Mouse (Mus musculus): ENCODE data around the gene C1qtnf9.

C1qtnf9 gene

GRCm38 (mm10) chr14:60783196-60783595, 15.3 kb downstream of the C1qtnf9 start:
- in situ Hi-C loops (cut with MboI; ENCODE audit: low sequenced_read_pairs), result no loop called here

DNA sequence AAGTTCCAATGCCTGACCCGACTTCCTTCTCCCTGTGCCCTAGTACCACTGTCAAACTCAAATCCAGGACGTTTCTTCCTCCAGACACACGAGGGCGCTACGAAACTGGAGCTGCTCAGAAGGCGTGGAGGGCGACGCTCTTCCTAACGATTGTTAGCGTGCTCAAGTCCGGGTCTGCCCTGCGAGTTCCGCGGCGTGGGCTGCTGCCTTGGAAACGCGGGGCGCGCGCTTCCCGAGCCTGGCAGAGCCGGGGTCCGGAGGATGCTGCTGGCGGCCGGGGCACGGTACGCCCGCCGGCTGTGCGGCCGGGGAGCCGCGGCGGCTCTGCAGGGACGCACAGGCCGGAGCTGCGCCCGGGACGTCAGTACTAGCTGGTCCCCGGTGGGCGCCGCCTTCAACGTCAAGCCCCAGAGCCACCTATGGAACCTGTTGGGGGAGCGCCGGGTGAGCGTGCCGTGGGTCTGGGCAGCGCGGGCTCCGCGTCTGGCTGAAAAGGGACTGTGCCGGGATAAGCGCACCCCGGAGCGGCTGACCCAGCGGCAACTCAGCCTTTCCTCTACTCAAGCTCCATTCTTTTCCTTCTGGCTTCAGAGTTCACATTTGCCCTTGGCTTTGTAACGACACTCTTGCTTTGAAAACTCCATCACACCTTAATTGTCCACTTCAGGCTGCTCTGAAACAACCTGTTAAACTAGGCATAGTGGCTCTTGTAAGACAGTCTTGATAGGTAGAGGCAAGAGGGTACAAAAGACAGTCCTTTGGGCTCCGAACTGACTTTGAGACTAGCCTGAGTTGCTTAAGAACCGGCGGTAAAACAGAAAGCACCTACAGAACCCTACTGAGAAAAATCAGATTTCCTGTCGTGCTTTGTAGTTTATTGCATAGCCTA, 16.7 kb downstream of the C1qtnf9 start, which contains the start of gene Mipep:
Gene Mipep (plus strand): TSS at position 147 of the 889 bp plus-strand sequence.
- in situ Hi-C loops (cut with MboI; ENCODE audit: low sequenced_read_pairs), result no loop called here

DNA sequence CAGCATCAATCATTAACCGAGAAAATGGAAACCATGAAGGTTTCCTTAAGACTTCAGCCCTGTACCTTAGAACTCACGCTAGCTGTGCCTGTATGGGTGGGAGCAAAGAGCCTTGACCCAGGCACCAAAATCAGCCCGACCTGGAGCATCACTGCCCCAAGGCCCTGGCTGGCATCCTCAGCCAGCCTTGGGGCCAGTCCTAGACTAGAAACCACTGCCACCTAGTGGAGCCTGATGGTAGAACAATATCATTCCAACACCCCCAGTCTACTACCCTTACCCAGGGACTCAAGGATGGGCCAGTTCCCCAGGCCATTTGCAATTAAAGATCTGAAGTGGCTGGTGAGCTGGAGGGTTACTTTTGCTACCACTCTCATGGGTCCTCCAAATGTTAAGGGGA, 22.2 kb downstream of the C1qtnf9 start:
- in situ Hi-C loops (cut with MboI; ENCODE audit: low sequenced_read_pairs), result loop anchor here (10.0 kb wide), 1 partner anchor 295 kb away; no protein-coding TSS in a partner anchor

DNA sequence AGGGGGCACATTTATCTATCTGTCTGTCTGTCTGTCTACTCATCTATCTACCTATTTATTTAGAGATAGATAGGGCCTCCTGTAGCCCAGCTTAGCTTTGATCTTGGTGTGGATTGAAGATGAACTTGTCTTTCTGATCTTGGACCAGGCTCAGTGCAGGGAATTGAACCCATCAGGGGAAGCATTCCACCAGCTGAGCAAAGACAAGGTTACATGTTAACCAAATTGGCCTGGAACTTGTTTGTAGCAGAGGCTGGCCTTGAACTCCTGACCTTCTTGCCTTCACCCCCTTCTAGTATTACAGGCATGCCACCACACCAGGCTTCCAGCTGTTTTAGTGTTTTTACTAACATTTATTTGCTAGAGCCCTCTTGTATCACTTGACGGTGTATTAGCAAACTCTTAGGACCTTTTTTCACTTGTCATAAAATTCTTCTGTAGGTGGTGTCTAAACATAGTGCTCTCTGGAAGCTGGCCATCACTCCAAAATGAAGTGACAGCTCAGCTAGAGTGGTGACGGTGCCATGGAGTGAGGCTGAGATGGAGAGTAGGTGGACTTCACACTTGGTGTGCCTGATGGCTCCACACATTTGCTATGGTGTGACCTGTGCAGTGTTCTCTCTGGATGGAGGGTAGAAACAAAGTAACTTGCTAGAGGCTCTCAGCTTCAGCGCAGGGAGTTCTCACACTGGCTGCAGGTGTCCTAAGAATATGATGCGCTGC, 28.8 kb downstream of the C1qtnf9 start:
- in situ Hi-C loops (cut with MboI; ENCODE audit: low sequenced_read_pairs), result loop anchor here (5.0 to 10.0 kb wide), 3 partner anchors 288 to 496 kb away; no protein-coding TSS in a partner anchor

DNA sequence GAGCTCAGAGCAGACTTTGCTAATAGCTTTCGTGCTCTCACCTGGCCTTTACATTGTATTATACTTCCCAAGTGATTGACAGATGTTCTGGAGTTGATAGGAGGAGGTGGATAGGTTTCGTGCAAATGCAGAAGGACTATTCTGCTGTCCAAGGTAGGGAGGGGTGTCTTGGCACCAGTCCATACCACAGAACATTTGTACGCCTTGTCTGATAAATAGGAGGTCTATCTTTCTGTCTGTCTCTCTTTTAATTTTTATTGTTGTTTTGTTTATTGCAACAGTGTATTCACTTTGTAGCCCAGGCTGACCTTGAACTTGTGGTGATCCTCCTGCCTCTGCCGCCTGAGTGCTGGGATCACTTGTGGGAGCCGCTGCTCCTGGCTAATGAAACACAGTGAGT, 29.7 kb downstream of the C1qtnf9 start:
- in situ Hi-C loops (cut with MboI; ENCODE audit: low sequenced_read_pairs), result loop anchor here (5.0 to 10.0 kb wide), 3 partner anchors 287 to 495 kb away; no protein-coding TSS in a partner anchor

GRCm38 (mm10) chr14:60798721-60799120, 30.8 kb downstream of the C1qtnf9 start:
- in situ Hi-C loops (cut with MboI; ENCODE audit: low sequenced_read_pairs), result loop anchor here (5.0 to 10.0 kb wide), 3 partner anchors 286 to 494 kb away; no protein-coding TSS in a partner anchor

DNA sequence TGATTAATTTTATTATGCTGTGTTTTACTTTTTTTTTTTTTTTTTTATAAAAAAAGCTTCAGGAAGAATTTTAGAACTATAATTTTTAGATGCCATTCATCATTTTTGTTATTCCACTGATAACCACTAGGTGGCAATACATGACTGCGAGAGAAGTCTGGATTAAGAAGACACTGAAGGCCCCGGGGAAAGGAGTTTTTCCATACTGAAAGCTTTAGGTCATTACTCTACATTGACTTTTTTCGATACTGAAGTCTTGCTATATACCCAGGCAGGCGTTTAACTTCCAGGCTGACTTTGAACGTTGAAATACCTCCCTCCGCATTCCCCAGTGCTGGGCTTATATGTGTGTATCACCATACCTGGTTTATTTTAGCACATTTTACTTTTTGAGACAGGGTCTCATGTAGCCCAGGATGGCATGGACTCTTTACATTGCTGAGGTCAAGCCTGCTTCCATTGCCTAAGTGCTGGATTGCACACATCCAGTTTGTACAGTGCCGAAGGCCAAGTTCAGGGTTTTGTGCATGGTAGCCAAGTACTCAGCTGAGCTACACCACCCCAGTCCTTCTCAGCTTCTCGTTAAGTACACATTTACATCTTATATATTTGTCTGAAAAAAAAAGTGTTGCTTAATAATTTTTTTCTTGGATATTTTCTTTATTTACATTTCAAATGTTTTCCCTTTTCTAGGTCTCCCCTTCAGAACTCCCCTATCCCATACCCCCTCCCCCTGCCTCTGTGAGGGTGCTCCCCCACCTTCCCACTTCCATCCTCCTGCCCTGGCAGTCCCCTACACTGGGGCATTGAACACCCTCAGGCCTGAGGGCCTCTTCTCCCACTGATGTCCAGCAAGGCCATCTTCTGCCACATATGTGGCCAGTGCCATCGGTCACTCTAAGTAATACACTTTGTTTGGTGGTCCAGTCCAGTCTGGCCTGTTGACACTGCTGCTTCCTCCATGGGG, 32.1 kb downstream of the C1qtnf9 start:
- in situ Hi-C loops (cut with MboI; ENCODE audit: low sequenced_read_pairs), result loop anchor here (5.0 to 10.0 kb wide), 3 partner anchors 285 to 492 kb away; no protein-coding TSS in a partner anchor

GRCm38 (mm10) chr14:60802026-60802425, 34.1 kb downstream of the C1qtnf9 start:
- in situ Hi-C loops (cut with MboI; ENCODE audit: low sequenced_read_pairs), result no loop called here

DNA sequence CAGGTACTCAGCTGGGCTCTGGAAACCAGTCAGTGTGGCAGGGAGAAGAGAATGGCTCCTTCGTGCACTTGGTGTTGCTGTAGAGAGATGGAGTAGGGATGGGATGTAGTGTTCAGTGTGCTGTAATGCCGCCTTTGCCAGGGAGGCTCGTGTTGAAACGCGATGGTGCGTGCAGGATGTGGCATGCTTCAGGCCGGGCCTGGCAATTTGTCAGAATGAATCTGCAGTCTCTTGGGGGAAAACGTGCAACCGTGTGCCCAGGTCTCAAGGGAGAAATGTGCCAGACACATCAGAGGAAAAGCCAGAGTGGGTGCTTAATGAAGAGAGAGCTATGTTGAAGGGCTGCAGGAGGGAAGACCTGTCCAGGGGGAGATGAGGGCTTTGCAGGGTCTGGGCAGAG, 37.0 kb downstream of the C1qtnf9 start:
- in situ Hi-C loops (cut with MboI; ENCODE audit: low sequenced_read_pairs), result no loop called here

- in situ Hi-C loops (cut with MboI; ENCODE audit: low sequenced_read_pairs), result no loop called here
Observed at GRCm38 (mm10) chr14:60805871-60806270, 37.9 kb downstream of the C1qtnf9 start.

GRCm38 (mm10) chr14:60806891-60807344, 39.0 kb downstream of the C1qtnf9 start:
- in situ Hi-C loops (cut with MboI; ENCODE audit: low sequenced_read_pairs), result no loop called here

GRCm38 (mm10) chr14:60809881-60810280, 41.9 kb downstream of the C1qtnf9 start:
- in situ Hi-C loops (cut with MboI; ENCODE audit: low sequenced_read_pairs), result no loop called here

- in situ Hi-C loops (cut with MboI; ENCODE audit: low sequenced_read_pairs), result no loop called here
Observed at GRCm38 (mm10) chr14:60811547-60811946, 43.6 kb downstream of the C1qtnf9 start.

GRCm38 (mm10) chr14:60815098-60815497, 47.2 kb downstream of the C1qtnf9 start:
- in situ Hi-C loops (cut with MboI; ENCODE audit: low sequenced_read_pairs), result no loop called here

DNA sequence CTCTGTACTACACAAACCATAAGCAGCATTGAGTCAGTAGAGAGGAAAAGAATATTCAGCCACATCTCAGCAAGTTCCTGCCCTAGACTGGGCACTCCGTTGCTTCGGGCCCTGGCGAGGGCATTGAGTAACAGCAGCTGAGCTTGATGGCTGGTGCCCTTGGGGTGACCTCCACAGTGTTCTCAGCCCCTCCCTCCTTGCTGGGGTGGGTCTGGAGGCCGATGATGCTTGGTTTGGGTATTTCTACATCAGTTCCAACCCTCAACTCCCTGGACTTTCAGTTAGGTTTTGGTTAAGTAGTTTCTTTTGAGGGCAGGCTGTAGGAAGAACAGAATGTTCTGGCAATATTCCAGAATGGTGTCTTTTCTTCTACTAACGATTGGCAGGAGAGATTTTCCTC, 50.1 kb downstream of the C1qtnf9 start:
- in situ Hi-C loops (cut with MboI; ENCODE audit: low sequenced_read_pairs), result no loop called here

- in situ Hi-C loops (cut with MboI; ENCODE audit: low sequenced_read_pairs), result no loop called here
Observed at GRCm38 (mm10) chr14:60830096-60830495, 62.2 kb downstream of the C1qtnf9 start.
